Mouse (Mus musculus) liver, postnatal 0 days (tissue): Measurements from ENCODE around the gene Macf1.

Experiments
- CTCF ChIP-seq: sonication (generic); IDR thresholded peaks from 2 replicates; pipeline ENCODE4 v1.5.1; 2016; ENCODE audit warnings: antibody characterized with exemption, low read depth
- EP300 ChIP-seq: IDR thresholded peaks from 2 replicates; pipeline ENCODE4 v1.6.1; 2016; ENCODE audit warnings: antibody characterized with exemption, low read depth, mild to moderate bottlenecking

DNA sequence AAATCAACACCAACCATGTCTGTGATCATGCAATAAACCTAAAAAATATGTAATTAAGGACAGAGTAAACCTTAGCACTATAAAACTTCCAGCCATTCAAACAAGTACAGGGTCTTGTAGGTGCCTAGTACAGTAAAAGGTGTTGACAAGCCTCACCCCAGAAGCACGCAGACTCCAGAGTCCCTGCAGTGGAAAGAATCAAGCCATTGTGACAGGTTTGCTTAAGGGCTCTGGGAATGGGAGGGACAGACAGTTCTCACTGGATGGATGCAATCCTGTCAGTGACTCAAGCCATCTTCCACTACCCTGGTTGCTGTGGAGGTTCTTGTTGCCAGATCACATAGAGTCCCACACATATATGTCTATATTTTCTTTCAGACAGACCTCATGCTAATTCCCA lies 78.9 kb downstream of the Macf1 start:
- TF ChIP-seq CTCF, result no peak
- TF ChIP-seq EP300, result no peak
